Mouse (Mus musculus): ENCODE measurements around the gene Myo15. TPM values are rescaled to one million over a fixed set of nuclear protein-coding genes. Genes with fewer than 3 reads are reported as not detected.

The Myo15 gene
- total RNA-seq, 2 experiments from 2014 or later = 0.12 to 0.19 TPM

DNA sequence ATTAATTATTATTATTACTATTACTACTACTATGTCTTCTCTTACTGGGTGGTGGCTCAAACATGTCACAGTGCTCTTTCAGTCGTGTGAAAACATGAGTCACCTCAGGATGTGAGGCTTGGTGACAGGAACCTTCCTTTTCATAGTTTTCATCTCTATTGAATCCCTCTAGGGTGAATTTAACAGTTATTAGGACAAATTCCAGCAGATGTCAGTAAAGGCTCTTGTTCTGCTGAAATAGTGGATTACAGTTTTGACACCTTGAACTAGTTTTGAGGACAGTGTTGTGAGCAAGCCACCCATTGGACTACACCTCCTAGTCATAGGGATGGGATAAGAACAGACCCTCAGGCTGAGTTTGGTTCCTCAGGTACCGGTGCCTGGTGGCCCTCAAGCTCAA lies 26.6 kb downstream of the Myo15 start:
- DNase-seq (ENCODE audit: low spot score in 2 of 2) = no peak

DNA sequence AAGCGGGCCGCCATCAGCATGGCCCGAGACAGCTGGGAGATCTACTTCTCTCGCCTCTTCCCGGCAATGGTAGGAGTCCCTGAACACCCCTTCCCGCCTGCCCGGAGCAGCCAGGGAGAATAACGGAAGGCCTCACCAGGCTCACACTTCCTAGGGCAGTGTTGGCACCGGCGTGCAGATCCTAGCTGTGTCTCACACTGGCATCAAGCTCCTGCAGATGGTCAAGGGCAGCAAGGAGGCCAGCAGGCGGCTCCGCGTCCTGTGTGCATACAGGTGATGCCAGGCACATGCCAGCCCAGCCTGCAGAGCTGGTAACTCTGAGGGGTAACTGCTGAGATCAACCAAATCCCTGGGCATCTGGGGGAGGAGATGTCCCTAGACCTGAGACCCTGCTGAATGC lies 38.1 kb downstream of the Myo15 start:
- DNase-seq (ENCODE audit: low spot score in 2 of 2) = no peak

DNA sequence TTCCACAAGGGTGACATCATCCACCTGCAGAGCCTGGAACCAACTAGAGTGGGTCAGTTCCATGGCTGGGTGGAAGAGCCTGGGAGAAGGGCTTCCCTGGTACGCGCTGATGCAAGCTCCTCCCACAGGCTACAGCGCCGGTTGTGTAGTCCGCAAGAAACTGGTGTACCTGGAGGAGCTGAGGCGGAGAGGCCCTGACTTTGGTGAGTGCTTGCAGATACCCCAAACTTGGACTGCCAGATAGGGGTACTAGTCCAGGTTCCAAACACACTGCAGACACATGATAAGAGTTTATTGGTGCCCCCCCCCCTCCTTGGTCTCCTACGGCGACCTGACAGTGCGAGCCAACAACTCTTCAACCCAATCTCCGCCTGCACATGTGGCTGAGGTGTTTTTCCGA lies 39.8 kb downstream of the Myo15 start:
- DNase-seq (ENCODE audit: low spot score in 2 of 2) = no peak

DNA sequence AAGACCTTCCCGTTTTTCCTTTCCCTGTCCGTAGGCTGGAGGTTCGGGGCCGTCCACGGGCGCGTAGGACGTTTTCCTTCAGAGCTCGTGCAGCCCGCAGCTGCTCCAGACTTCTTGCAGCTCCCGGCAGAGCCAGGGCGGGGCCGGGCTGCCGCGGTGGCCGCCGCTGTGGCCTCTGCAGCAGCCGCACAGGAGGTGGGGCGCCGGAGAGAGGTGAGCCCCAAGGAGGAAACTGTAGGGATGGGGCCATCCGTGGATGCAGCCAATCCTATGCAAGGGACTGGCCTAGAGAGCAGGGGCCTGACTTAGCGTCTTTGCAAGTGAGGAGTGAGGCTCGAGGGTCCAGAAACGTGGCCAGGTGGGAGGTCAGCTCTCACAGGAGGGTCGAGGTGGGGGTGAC lies 40.4 kb downstream of the Myo15 start:
- no peak for DNase-seq (ENCODE audit: low spot score in 2 of 2)

DNA sequence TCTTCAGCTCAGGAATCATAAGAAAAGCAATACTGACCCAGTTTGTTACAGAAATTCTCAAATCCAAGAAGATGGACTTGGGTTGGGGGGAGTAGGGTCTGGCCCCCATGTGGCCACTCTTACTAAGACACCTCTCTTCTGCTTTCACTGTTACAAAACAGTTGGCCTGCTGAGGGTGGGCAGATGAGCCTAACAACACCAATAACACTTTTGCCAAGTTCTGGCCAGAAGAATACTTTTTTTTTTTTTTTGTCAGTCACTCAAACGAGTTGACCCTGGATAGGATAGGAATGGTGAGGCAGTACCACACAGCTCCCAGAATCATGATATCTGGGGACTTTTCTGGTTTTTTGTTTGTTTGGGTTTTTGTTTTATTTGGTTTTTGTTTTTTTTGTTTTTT lies 42.8 kb downstream of the Myo15 start:
- no peak for DNase-seq (ENCODE audit: low spot score in 2 of 2)

DNA sequence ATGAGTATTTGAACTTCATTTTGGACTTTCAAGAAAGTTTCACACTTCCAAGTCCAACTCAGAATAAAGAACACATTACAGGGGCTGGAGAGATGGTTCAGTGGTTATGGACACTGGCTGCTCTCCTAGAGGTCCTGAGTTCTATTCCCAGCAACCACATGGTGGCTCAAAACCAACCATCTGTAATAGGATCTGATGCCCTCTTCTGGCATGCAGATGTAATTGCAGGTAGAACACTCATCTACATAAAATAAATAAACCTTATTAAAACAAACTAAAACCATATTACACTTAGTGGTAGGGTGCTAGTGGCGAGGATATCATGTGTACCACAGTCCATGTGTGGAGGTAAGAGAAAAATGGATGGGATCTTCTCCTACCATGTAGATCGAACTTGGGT lies 43.4 kb downstream of the Myo15 start:
- no peak for DNase-seq (ENCODE audit: low spot score in 2 of 2)

DNA sequence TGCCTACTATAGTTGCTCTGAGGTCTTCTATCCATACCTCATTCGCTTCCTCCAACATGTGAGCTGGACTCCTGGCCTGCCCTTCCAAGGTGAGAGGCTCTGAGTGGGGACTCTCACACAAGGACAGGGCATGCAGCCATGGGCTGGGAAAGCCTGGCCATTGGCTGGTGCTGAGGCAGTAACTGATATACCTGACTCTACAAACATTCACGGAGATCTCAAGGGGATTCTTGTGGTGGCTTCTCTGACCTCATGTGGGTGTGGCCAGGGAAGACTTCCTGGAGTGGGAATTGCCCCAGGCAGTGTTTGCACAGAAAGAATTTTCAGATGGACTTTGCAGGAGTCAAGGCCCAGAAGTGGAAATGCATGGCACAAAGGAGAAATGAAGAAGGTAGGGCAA lies 45.8 kb downstream of the Myo15 start:
- no peak for DNase-seq (ENCODE audit: low spot score in 2 of 2)

DNA sequence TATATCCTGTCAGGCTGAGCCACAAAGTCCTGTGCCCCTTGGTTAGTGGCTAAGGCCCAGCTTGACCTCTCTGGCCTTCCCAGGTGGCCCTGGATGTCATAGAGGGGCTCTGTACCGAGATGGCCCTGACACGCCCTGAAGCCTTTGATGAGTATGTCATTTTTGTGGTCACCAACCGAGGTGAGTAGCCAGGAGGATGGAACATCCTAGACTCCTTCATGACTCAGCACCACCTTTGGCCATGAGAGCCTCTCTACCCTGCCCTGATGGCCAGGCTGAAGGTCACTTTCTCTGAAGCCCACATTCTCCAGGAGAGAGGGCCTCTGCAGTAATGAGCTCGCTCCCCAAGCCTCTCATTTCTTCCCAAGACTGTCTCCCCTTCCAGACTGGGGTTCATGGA lies 49.2 kb downstream of the Myo15 start:
- DNase-seq (ENCODE audit: low spot score in 2 of 2) = no peak

DNA sequence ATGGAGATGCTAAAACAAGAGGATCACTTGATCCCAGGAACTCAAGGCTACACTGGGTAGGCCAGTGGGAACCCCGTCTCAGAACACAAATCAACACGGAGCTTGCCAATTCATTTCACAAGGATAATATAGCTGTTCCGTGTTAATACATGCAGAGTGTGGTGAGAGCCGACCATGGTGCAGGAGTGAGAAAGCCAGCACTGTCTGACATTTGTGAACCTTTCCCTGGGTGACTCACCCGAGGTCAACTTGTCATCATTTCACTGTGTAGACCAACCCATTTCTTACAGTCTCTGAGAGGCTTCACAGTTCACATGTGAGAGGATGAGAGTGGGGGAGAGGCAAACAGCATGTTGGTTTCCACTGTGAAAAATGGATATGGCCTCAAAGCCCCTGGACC lies 52.9 kb downstream of the Myo15 start:
- no peak for DNase-seq (ENCODE audit: low spot score in 2 of 2)

DNA sequence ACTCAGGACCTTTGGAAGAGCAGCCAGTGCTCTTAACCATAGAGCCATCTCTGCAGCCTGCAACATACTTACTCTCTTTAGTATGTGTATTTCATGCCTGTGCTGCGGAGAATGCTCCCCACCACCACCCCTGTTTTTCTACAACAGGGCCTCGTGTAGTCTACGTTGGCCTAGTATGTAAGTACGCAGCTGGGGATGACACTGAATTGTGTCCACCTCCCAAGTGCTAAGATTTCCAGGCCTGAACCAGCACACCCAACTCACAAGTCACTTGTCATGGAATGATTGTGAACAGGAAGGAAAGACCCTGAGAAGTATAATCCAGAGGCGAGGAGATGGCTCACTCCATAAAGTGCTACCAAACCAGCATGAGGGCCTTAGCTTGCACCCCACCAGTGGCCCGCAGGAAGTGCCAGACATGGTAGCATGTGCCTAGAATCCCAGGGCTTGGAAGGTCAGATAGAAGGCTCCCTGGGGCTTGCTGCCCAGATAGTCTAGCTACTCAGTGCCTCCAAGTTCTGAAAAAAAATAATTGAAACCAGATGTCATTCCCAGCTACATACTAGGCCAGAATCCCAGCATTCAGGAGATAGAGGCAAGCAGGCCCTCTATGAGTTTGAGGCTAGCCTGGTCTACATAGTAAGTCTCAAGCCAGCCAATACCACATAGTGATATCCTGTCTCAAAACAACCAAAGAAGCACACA lies 53.7 kb downstream of the Myo15 start:
- no peak for DNase-seq (ENCODE audit: low spot score in 2 of 2)

DNA sequence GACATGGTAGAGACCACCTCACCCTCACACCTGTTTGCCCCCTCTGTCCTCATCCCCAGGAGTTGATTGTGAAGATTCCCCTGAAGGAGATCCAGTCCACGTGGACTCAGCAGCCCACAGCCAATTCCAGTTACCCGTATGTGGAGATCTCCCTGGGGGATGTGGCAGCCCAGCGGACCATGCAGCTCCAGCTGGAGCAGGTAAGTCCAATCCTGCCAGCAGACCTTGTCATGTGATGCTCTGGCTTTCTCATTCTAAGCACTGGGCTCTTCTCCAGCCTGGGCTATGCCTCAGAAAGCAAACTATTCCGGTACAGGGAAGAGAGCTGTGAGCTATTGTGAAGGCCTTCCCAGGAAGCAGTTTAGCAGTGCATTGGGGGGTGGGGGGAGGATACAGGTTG lies 57.3 kb downstream of the Myo15 start:
- no peak for DNase-seq (ENCODE audit: low spot score in 2 of 2)

DNA sequence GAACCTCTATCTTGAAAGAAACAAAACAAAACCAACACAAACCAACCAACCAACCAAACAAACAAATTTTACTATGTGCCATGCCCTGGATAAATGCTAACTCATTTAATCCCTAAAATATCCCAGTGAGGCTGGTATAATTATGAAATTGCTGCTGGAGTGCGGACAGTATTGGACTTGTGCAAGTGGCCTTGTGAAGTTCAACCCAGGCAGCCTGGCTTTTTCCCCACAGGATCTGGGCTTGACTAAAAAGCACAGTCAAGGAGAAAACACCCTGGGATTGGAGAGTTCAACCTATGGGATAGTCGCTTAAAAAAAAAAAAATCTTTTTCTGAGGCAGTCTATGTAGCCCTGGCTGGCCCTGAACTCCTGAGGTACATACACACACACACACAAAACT lies 66.5 kb downstream of the Myo15 start:
- DNase-seq (ENCODE audit: low spot score in 2 of 2) = no peak

DNA sequence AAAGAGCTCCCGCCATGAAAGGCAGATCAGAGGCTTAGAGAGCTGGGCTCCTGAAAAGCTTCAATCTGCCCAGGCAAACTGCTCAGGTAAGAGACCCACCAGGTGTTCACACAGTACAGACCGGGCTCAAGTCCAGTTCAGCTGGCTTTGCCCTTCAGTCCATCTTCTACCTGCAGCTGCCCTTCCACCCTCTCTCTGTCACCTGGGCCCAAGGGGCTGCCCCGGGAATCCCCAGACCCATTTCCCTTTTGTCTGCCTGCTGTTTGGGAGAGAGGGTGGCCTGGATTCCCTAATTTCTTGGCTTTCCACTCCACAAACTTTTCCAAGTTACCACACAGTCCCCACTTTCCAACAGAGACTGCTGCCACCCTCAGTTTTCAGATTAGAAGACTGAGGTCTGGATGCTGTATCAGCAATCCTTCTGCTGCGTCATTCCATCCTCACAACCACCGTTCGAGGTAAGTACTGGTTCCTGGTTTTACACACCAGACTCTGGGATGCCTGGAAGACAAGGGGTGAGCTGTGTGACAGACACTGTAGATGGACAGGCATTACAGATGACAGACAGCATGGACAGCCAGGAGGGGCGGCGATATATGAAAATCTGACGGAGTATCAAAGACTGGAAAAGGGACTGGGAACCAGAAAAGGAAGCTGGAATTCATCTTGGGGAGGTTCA lies 67.2 kb downstream of the Myo15 start, which contains the start of gene Alkbh5:
Gene Alkbh5, plus strand, starts transcription at position 202 of the 679 bp plus-strand sequence.
- peak; percentile 40 to 51 for DNase-seq (ENCODE audit: low spot score in 2 of 2)

DNA sequence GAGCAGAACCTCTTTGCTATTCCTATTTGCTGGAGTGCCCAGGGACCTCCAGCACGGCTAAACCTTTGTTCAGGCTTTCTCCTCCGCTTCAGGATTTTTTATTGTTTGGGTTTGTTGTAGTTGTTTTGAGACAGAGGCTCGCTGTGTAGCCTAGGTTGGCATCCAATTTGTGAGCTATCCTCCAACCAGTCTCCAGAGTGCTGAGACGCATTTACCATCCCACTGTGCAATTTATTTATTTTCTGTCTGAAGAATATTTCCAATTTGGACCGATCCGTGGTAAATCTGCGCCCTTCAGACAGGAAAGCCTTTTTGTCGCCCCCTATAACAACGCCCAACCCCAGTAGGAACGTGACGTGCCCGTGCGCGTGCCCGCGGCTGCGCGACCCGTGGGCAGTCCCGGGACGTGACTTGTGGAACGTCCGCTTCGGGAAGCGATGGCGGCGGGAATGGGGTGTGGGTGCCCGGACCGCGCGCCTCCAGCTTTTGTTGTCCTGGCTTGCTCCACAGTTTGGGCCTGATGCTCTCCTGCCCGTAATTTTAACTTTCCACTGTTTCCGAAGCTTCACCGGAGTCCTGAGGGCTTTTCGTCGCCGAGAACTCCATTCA lies 67.8 kb downstream of the Myo15 start:
- DNase-seq (ENCODE audit: low spot score in 2 of 2) = peak; percentile 92 to 93

DNA sequence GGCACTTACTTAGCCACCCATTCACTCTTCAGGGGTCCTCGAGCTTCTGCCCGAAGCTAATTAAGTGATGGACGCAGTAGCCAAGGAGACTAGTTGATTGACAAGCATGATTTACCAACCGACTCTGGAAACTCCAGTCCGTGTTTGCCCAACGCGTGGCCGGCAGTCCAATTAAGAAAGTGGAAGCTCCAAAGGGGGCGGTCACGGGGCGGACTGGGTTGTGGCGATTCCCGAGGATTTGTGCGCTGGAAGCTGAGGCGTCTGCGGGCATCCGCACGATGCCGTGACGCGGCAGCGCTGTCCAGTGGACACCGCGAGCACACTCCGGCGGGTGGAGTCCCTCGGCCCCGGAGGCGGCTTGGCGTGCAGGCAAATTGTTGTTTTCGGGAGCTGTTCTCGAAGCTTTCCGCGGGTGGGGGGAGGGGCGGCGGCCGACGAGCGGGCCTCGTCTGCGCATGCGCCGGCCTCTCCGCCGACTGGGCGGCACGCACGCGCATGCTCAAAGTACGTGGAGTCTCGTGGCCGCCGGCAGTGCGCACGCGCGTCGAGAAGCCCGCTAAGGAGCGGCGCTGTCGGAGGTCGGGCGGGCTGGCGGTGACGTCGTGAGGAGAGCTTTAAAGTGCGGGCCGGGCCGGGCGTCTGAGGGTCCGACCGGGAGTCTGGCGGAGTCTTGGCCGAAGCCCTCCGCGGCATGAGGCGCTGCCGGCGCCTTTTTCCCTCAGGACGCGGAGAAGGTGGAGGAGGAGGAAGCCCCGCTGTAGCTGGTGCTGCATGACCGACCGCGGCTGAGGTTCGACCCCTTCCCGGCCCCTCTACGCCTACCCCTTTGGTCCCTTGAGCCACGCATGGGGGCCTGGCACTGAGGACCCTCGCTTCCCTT lies 68.6 kb downstream of the Myo15 start:
- DNase-seq (ENCODE audit: low spot score in 2 of 2) = peak; percentile 98 to 99

DNA sequence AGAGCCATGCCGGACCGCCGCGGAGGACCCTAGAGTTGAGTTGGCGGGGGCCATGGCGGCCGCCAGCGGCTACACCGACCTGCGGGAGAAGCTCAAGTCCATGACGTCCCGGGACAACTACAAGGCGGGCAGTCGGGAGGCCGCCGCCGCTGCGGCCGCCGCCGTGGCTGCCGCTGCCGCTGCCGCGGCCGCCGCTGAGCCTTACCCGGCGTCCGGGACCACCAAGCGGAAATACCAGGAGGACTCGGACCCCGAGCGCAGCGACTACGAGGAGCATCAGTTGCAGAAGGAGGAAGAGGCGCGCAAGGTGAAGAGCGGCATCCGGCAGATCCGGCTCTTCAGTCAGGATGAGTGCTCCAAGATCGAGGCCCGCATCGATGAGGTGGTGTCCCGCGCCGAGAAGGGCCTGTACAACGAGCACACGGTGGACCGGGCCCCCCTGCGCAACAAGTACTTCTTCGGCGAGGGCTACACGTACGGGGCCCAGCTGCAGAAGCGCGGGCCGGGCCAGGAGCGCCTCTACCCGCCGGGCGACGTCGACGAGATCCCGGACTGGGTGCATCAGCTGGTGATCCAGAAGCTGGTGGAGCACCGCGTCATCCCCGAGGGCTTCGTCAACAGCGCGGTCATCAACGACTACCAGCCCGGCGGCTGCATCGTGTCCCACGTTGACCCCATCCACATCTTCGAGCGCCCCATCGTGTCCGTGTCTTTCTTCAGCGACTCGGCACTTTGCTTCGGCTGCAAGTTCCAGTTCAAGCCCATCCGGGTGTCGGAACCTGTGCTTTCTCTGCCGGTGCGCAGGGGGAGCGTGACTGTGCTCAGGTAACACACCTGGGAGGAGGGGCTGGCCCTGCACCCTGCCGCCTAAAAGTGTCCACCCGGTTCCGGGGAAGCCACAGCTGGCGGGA lies 69.5 kb downstream of the Myo15 start:
- peak in 1 of 2 experiments; percentile 16 for DNase-seq (ENCODE audit: low spot score in 2 of 2)

DNA sequence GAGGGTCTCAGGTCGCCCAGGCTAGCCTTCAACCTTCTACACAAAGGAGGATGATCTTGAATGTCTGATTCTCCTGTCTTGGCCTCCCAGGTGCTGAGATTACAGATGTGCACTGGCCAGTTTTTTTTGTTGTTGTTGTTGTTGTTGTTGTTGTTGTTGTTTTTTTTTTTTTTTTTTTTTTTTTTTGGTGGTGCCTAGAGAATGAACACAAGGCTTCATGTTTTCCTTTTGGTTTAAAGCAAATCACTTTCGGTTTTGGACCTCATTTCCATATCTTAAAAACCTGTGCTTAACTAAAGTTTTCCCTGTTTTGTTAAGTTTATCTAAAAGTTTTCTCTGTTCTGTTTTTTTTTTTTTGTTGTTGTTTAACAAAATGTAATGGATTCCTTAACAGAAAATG lies 70.4 kb downstream of the Myo15 start:
- no peak for DNase-seq (ENCODE audit: low spot score in 2 of 2)

DNA sequence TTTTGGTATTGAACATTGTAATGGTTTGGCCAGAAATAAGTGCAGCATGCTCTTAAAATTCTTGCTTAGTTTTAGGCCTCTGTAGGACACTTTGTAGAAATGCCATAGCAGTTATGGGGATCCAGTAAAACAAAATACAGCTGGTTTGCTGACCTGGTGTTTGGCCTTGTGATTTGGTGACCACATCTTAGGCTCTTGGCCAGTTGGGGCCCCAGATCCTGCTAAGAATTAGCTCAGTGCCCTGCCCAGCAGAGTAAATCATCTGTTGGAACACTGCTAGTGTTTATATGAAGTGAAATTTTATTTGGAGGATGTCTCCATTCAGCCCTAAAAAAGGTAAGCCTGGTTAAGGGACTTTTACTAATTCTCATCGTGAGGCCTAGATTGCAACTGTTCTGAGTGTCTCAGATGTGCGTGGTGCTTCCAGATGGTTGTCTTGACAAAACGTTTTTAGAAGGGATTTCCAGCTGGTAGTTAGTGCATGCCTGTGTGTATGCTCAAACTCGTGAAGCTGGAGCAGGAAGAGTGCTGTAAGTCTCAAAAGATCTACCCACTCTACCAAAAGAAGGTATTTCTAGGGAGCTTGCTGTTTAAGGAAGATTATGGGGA lies 71.0 kb downstream of the Myo15 start:
- DNase-seq (ENCODE audit: low spot score in 2 of 2) = peak in 1 of 2 experiments; percentile 37

DNA sequence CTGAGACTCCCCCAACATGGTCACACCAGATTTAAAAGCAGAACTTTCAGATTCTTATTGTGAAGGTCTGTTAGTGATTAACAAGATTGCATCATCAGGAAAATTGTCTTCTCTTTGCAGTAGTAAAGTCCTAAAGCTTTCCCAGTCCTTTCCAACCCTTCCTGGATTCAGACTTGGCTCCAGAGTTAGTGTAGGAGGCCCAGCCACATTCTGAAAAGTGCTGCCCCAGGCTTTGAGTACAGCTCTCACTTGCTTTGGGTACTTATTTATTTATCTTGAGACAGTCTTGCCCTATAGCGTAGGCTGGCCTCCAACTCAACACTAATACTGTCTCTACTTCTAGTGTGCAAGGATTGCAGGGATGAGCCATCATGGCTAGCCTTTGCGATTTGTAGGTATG lies 71.6 kb downstream of the Myo15 start:
- no peak for DNase-seq (ENCODE audit: low spot score in 2 of 2)

DNA sequence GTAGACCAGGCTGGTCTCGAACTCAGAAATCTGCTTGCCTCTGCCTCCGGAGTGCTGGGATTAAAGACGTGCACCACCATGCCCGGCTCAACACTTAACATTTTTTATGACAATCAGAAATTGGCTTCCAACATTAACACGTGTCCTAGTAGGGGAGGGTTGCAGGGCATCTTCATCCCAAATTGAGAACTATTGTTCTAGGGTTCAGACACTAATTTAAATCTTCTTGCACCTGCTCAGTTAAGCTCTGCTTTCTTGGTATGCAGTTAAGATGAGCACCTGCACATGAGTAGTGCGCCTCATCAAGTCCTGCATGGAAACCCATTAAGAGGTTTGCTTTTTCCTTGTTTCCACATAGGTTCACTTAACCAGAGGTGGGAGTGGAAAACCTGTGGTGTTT lies 72.7 kb downstream of the Myo15 start:
- no peak for DNase-seq (ENCODE audit: low spot score in 2 of 2)
